Mouse (Mus musculus) liver, postnatal 0 days (tissue): Measurements from ENCODE around the gene Tmem35b.

Source experiments
- CTCF ChIP-seq: sonication (generic); IDR thresholded peaks from 2 replicates; pipeline ENCODE4 v1.5.1; 2016; ENCODE audit warnings: antibody characterized with exemption, low read depth
- EP300 ChIP-seq: IDR thresholded peaks from 2 replicates; pipeline ENCODE4 v1.6.1; 2016; ENCODE audit warnings: antibody characterized with exemption, low read depth, mild to moderate bottlenecking

DNA sequence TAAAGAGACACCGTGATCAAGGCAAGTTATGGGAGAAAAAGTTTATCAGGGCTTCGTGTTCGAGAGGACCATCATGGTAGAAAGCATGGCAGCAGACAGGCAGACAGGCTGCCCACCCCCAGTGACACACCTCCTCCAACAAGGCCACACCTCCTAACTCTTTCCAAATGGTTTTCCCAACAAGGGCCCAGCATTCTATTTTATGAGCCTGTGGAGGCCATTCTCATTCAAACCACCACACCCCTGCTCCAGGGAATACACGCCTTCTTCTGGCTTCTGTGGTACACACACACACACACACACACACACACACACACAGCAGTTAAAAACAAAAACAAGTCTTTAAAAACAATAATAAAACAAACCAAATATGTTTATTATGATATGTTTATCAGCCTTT, 34.3 kb downstream of the Tmem35b start:
- TF ChIP-seq EP300: no peak
- TF ChIP-seq CTCF: no peak
